Mouse (Mus musculus) heart, postnatal 0 days (tissue): Measurements from ENCODE around the gene Lasp1. TPM values are rescaled to one million over a fixed set of nuclear protein-coding genes. Genes with fewer than 3 reads are reported as not detected.

Experiments
- ATAC-seq: fragments of 200-750 bp; cut with Nextera tagmentation; 2 replicates; pipeline ENCODE4 v1.8.0; 2017; ENCODE audit warnings: low read depth, moderate number of reproducible peaks, moderate library complexity; ENCODE audit not compliant: insufficient read depth
- DNase-seq: peaks from one replicate; pipeline ENCODE4 v3.0.0-alpha.2; 2016; ENCODE audit warnings: low spot score
- H3K27ac ChIP-seq: fragments of 300-500 bp; sonication (generic); 2 replicates; pipeline ENCODE4 v1.5.1; 2014; ENCODE audit warnings: low read depth, mild to moderate bottlenecking
- H3K27me3 ChIP-seq: fragments of 300-500 bp; sonication (generic); 2 replicates; pipeline ENCODE4 v1.6.1; 2014; ENCODE audit warnings: low read length, mixed read lengths; ENCODE audit not compliant: control insufficient read depth, insufficient read depth
- H3K36me3 ChIP-seq: fragments of 300-500 bp; sonication (generic); replicated peaks from 2 replicates; pipeline ENCODE4 v1.6.1; 2014; ENCODE audit warnings: low read length, mixed read lengths; ENCODE audit not compliant: control insufficient read depth, insufficient read depth
- H3K4me1 ChIP-seq: fragments of 300-500 bp; sonication (generic); 2 replicates; pipeline ENCODE4 v1.6.1; 2014; ENCODE audit warnings: antibody characterized with exemption; ENCODE audit not compliant: control insufficient read depth, insufficient read depth
- H3K4me2 ChIP-seq: fragments of 300-500 bp; sonication (generic); 2 replicates; pipeline ENCODE4 v1.6.1; 2014; ENCODE audit warnings: low read depth, mild to moderate bottlenecking, low read length, moderate library complexity
- H3K4me3 ChIP-seq: fragments of 300-500 bp; sonication (generic); 2 replicates; pipeline ENCODE4 v1.5.1; 2014; ENCODE audit warnings: low read depth, low read length
- H3K9ac ChIP-seq: fragments of 300-500 bp; sonication (generic); replicated peaks from 2 replicates; pipeline ENCODE4 v1.6.1; 2014; ENCODE audit warnings: low read depth, low read length, mixed read lengths
- H3K9me3 ChIP-seq: fragments of 300-500 bp; sonication (generic); replicated peaks from 2 replicates; pipeline ENCODE4 v1.6.1; 2016; ENCODE audit warnings: low read length; ENCODE audit not compliant: control insufficient read depth
- CTCF ChIP-seq: IDR thresholded peaks from 2 replicates; pipeline ENCODE4 v1.5.1; 2016; ENCODE audit warnings: antibody characterized with exemption, control low read depth, low read depth
- EP300 ChIP-seq: IDR thresholded peaks from 2 replicates; pipeline ENCODE4 v1.6.1; 2016; ENCODE audit warnings: antibody characterized with exemption, low read depth
- WGBS: fragments of 180-500 bp; shearing (Covaris S2); extraction: QIAGEN DNeasy Blood & Tissue Kit; methylation state at CpG from one replicate; pipeline ENCODE4 v1.1.7; 2014; 5-methylcytosine and 5-hydroxymethylcytosine counted together
- polyA plus RNA-seq: library from polyadenylated mRNA; unstranded; fragments of >200 nt; fragmentation: Nextera tagmentation; extraction: Ambion mirVana; gene quantifications from 2 replicates; pipeline ENCODE4 v1.2.1, GENCODE M21; 2015
- total RNA-seq: library from RNA; depleted of rRNA; stranded (reverse); fragments of >200 nt; gene quantifications from 2 replicates; pipeline ENCODE4 v1.2.3, GENCODE M21; 2014; ENCODE audit warnings: low replicate concordance

Gene Lasp1
- total and polyA plus RNA-seq, 2 experiments from 2014 or later, result 27.8 to 45.7 TPM

DNA sequence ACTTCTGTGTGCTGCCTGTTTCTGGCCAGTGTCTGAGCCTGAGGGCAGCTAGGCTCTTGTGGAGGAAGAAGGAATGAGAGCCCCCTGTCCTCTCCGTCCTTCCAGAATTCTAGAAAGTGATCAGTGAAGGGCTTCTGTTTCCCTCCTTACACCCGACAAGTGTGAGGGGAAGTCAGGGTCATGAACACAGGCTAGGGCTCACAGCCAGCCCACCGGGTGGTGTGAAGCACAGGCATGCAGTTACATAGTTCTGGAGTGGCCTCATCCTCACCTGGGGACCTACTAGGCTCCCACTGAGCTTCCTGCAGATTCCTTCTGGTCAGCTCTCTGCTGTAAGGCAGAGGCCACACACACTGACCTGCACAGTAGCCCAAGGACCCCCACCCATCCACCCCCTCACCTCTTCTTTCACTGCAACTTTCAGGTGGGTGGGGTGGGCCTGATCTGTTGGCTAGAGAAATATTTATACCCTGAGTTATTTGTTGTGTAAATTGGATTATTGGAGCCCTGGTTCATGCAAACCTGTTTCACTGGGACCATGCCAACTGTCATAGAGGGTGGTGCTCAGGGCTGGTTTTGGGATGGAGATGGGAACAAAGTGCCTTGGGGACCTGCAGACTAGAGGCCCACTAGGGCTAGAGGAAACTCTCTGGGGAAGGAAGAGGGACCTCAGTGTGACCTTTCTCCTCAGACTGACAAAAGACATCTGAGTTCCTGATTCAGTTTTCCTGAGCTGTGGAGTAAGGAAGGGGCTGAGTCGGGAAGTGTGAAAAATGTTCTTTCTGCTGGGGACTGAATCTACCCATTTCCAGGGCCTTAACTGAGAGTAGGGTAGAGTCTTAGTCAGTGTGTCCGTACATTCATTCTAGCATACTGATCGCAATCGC is 10.7 kb downstream of the Lasp1 start:
- 44% methylated on average over 7 of the region's 7 CpGs for WGBS
- Histone ChIP-seq H3K27me3 (no peaks in the 10 kb centered on the region), H3K4me2 (0 out of 2 replicates have a peak overlapping the region, but pooled peaks have one; percentile 12), H3K4me3 (no peak overlapping the region), H3K4me1 (peaks cover 76% of the 10 kb centered on the region), H3K36me3 (peaks cover 27% of the 10 kb centered on the region), H3K9ac (0 out of 2 replicates have a peak overlapping the region, but pooled peaks have one; percentile 16), H3K9me3 (no peaks in the 10 kb centered on the region), H3K27ac (peak overlapping the region; percentile 58; the same call in 1 of the 2 replicates)
- DNase-seq, result no peak
- TF ChIP-seq EP300 (no peak), CTCF (no peak)
- ATAC-seq, result no peak

DNA sequence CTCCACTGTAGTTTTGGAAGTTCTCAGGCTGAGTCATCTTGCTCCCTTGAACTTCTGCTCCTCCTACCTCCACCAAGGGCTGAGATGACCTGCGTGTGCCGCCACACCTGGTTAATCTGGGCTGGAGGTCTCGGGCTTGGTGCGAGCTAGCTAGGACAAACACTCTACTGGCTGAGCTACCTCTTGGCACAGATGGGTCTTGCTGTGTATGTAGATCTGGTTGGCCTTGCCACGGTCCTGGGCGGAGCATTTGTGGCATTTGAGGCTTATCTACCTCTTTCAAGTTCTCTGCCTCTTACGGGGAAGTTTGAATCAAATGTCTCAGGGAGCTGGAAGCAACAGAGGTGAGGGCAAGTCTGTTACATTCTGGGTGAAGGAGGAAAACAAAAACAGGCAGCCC is 11.6 kb downstream of the Lasp1 start:
- DNase-seq, result no peak
- WGBS, result 57% methylated on average over 7 of the region's 7 CpGs
- no peak for TF ChIP-seq EP300
- TF ChIP-seq CTCF, result no peak
- no peak for ATAC-seq
- no peak overlapping the region for H3K27ac ChIP-seq
- H3K9me3 ChIP-seq, result no peaks in the 10 kb centered on the region
- peaks cover 28% of the 10 kb centered on the region for H3K36me3 ChIP-seq
- H3K4me2 ChIP-seq, result no peak overlapping the region
- no peak overlapping the region for H3K9ac ChIP-seq
- peaks cover 68% of the 10 kb centered on the region for H3K4me1 ChIP-seq
- no peak overlapping the region for H3K4me3 ChIP-seq
- no peaks in the 10 kb centered on the region for H3K27me3 ChIP-seq

DNA sequence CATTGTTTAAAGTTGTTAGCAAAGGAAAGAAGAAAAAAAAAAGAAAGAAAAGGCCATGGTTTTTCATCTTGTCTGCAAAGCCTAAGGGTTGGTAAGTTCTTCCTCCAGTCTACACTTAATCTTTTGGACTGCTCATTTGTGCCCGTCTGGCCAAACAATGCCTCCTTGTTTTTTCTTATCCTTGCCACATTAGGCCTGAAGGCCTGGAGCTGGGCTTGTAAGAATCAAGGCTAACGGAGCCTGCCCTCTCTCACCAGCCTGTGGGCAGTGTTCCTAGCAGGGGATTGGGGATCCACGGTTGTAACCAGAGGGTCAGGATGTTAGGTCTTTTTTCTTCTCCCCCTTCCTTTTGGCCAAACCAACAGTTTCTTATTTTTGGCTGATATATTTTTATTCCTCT is 12.2 kb downstream of the Lasp1 start:
- H3K9ac ChIP-seq, result no peak overlapping the region
- DNase-seq (no peak), ATAC-seq (no peak)
- H3K9me3 ChIP-seq, result no peaks in the 10 kb centered on the region
- H3K4me3 ChIP-seq, result no peak overlapping the region
- H3K27me3 ChIP-seq, result no peaks in the 10 kb centered on the region
- peaks cover 63% of the 10 kb centered on the region for H3K4me1 ChIP-seq
- TF ChIP-seq CTCF (no peak), EP300 (no peak)
- no peak overlapping the region for H3K27ac ChIP-seq
- WGBS, result 61% methylated on average over 3 of the region's 3 CpGs
- H3K36me3 ChIP-seq, result peaks cover 33% of the 10 kb centered on the region
- no peak overlapping the region for H3K4me2 ChIP-seq

DNA sequence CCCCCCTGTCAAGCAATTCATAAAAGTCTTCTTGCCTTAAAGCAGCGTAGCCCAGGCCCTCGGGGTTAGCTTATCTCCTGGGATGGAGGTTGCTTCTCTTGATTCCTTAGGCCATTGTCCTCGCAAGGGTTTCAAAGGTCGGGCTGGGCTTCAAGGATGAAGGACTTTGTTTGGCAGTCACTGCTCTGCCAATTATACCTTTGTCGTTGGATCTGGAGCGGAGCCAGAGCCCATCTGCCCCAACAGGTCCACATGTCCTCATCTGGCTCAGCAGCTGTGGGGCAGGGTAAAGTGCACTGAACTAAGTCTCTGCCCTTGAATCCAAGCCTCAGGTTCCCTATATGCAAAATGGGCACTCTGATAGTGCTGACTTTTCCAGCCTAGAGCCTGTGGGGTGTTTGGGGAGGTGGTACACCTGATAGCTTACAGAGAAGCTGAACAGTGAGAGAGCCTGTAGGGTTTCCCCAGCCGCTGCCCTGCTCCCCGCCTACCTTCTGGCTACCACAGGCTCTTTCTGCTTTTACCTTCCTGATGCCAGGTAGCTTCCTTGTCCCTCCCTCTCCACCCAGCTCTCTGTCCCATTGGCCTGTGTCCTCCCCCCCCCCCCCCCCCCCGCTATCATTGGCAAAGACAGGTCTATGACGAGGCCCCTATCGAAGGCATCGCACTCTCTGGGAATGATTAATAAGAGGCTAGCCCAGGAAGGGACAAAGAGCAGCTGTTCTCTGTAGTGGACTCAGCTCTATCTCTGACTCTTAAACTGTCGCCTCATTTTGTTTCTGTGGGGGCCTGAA is 13.0 kb downstream of the Lasp1 start:
- Histone ChIP-seq H3K27ac (no peak overlapping the region), H3K9ac (no peak overlapping the region), H3K4me2 (no peak overlapping the region), H3K27me3 (no peaks in the 10 kb centered on the region), H3K9me3 (no peaks in the 10 kb centered on the region), H3K4me1 (peaks cover 63% of the 10 kb centered on the region), H3K4me3 (no peak overlapping the region), H3K36me3 (peaks cover 37% of the 10 kb centered on the region)
- DNase-seq (no peak), ATAC-seq (no peak)
- WGBS, result 53% methylated on average over 12 of the region's 13 CpGs
- TF ChIP-seq CTCF, result no peak
- TF ChIP-seq EP300, result no peak

DNA sequence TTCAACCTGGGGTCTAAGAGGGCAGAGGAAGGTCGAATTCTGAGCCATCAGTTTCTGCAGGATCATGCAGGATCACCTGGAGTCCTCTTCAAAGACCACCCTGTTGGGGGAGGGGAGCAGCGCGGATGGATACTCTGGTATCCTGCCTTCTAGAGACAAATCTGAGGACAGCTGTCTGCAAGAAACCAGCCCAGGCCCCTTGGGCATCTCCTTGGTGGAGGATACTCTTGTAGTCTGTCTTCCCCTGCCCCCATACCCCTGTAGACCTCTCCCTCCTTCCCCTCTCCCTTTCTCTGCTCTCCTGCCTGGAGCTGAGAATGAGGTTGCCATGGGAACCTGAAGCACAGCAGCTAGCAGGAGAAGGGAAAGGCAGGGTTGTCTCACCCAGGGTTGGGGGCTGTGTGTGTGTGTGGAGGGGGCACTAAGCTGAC is 13.7 kb downstream of the Lasp1 start:
- Histone ChIP-seq H3K4me2 (no peak overlapping the region), H3K4me3 (no peak overlapping the region), H3K9me3 (no peaks in the 10 kb centered on the region), H3K4me1 (peaks cover 67% of the 10 kb centered on the region), H3K27ac (no peak overlapping the region), H3K9ac (no peak overlapping the region), H3K36me3 (peaks cover 31% of the 10 kb centered on the region), H3K27me3 (no peaks in the 10 kb centered on the region)
- DNase-seq (no peak), ATAC-seq (no peak)
- 62% methylated on average over 3 of the region's 3 CpGs for WGBS
- TF ChIP-seq EP300, result no peak
- TF ChIP-seq CTCF, result no peak
